Mouse (Mus musculus): ENCODE measurements around the gene Gatm.

DNA sequence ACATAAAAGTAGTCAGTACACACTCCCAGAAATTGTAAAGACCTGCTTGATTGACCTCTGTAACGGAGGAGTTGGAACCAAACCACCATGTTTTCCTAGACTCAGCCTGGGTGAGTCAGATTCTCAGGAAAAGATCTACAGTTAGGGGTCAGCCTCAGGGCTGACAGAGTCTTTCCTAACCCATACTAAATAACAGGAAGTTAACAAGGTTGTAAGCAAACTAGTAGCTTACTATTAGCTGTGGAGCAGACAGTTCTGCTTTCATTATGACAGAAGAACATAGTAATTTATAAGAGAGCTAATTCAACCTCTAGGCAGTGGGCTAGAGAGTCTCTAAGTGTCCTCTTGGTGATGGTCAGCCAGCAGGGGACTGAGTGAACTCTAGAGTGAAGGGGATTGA lies 38.7 kb downstream of the Gatm start:
- TF ChIP-seq CTCF (IDR thresholded peaks at IDR 0.05) (no peak), EP300 (IDR thresholded peaks at IDR 0.05) (no peak)

Measured in lung, postnatal 0 days (tissue).